Mouse (Mus musculus) heart, adult 2 months (tissue): ENCODE results near the gene Gm10197.

ENCODE experiments used
- CTCF ChIP-seq: fragments of 200-600 bp; IDR thresholded peaks from 2 replicates; pipeline ENCODE4 v1.8.1; 2022; ENCODE audit warnings: antibody characterized with exemption, mild to moderate bottlenecking, moderate library complexity
- EP300 ChIP-seq: fragments of 200-500 bp; IDR thresholded peaks from 2 replicates; pipeline ENCODE4 v1.6.1; 2011; ENCODE audit warnings: low read depth, low read length, control low read depth; ENCODE audit not compliant: insufficient read depth
- POLR2A ChIP-seq: fragments of 200-500 bp; IDR thresholded peaks from 2 replicates; pipeline ENCODE4 v1.6.1; 2011; ENCODE audit warnings: mild to moderate bottlenecking, low read depth, low read length, control low read depth; ENCODE audit not compliant: insufficient read depth

DNA sequence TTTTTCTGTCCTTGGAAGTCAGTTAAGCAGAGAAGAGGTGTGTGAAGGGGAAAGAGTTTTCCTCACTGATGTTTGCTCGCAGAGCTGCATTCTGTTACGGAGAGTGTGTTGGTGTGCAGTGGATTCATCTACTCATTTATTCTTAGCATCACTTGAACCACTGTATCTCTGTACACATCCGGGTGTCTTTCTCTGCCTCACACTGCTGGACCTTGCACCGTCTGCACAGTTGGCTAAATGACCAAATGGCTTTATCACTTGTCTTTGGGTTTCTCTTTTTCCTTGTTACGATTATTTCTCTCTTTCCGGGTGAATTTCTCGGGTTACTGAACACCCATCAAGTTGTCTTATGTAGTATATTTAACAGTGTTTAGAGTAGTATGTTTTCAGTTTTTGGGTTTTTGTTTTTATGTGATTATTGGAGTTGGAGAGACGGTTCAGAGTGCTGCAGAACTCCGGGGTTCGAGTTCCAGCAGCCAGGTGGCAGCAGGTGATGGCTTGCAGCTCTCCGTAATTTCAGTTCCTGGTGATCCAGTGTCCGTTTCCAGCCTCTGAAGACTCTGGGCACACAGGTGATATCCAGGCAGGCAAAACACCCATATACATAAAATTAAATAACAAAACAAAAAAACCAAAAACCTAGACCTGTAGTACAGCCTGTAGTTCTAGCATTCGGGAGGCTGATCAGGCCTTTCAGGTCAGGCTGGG, 28.2 kb downstream of the Gm10197 start:
- TF ChIP-seq CTCF (no peak), POLR2A (no peak), EP300 (no peak)
